Mouse (Mus musculus) embryonic fibroblast, embryonic 13.5 days (primary cell): ENCODE data around the gene Crhbp.

Experiments used
- CTCF ChIP-seq: IDR thresholded peaks from 2 replicates; pipeline ENCODE4 v1.5.1; 2011; ENCODE audit warnings: mild to moderate bottlenecking, control low read depth, low read length, moderate library complexity, borderline replicate concordance; ENCODE audit not compliant: insufficient read depth
- POLR2A ChIP-seq: IDR thresholded peaks from 2 replicates; pipeline ENCODE4 v1.6.1; 2011; ENCODE audit warnings: low read depth, mild to moderate bottlenecking, control low read depth, low read length, moderate library complexity

GRCm38 (mm10) chr13:95477173-95477572, 32.4 kb upstream of the Crhbp start:
- TF ChIP-seq CTCF (no peak), POLR2A (no peak)
